Mouse (Mus musculus): ENCODE measurements around the gene Tgfb2. TPM values are rescaled to one million over a fixed set of nuclear protein-coding genes. Genes with fewer than 3 reads are reported as not detected.

Tgfb2 gene
- polyA plus RNA-seq, 1 experiment from 2014 or later: 0.99 TPM

DNA sequence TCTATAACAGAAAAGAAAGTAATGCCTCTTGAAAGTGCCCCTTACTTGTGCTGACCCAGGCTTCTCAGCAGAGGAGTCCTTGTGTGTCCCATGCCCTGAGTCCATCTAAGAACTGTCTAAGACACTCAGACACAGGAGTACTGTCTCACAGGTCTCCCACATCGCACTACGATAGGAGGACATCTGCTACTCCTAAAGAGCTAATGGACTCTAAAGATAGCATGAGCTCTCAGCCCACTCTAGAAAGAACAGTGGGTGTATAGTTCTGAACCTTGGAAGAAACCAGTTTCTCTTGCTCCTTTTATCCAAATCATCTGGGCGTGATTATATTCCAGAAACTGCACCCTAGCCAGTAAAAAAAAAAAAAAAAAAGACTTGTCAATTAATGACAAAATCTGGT lies 97.7 kb downstream of the Tgfb2 start:
- H3K4me1 ChIP-seq (ENCODE audit: insufficient read depth): no peaks in the 10 kb centered on the region
- no peak overlapping the region for H3K4me3 ChIP-seq (ENCODE audit: low read depth, low read length)
- H3K9ac ChIP-seq (replicated peaks): no peak overlapping the region
- H3K36me3 ChIP-seq (replicated peaks; ENCODE audit: insufficient read depth, low read length): no peaks in the 10 kb centered on the region
- 86% methylated on average over 3 of the region's 3 CpGs for WGBS (ENCODE audit: insufficient replicate concordance)
- H3K9me3 ChIP-seq (ENCODE audit: low read length): no peaks in the 10 kb centered on the region
- no peak overlapping the region for H3K27ac ChIP-seq (ENCODE audit: low read depth)
- ATAC-seq: no peak
- no peak overlapping the region for H3K4me2 ChIP-seq (ENCODE audit: low read depth, low read length)
- no peak for DNase-seq
- H3K27me3 ChIP-seq (ENCODE audit: insufficient read depth, low read length): no peaks in the 10 kb centered on the region
- TF ChIP-seq EP300 (IDR thresholded peaks at IDR 0.05; ENCODE audit: low read depth) (no peak), CTCF (IDR thresholded peaks at IDR 0.05; ENCODE audit: low read depth) (no peak)

GRCm38 (mm10) chr1:186605635-186606034 lies 100.2 kb downstream of the Tgfb2 start:
- Histone ChIP-seq H3K36me3 (replicated peaks; ENCODE audit: insufficient read depth, low read length) (no peaks in the 10 kb centered on the region), H3K27ac (ENCODE audit: low read depth) (no peak overlapping the region), H3K4me2 (ENCODE audit: low read depth, low read length) (no peak overlapping the region), H3K4me3 (ENCODE audit: low read depth, low read length) (no peak overlapping the region), H3K9ac (replicated peaks) (no peak overlapping the region), H3K27me3 (ENCODE audit: insufficient read depth, low read length) (no peaks in the 10 kb centered on the region), H3K9me3 (ENCODE audit: low read length) (no peaks in the 10 kb centered on the region), H3K4me1 (ENCODE audit: insufficient read depth) (no peaks in the 10 kb centered on the region)
- WGBS (ENCODE audit: insufficient replicate concordance): 60% methylated on average over 2 of the region's 2 CpGs
- no peak for TF ChIP-seq EP300 (IDR thresholded peaks at IDR 0.05; ENCODE audit: low read depth)
- TF ChIP-seq CTCF (IDR thresholded peaks at IDR 0.05; ENCODE audit: low read depth): no peak
- DNase-seq: no peak
- ATAC-seq: no peak

- WGBS (ENCODE audit: insufficient replicate concordance): 89% methylated on average over 5 of the region's 5 CpGs
- H3K27ac ChIP-seq (ENCODE audit: low read depth): no peak overlapping the region
- H3K4me1 ChIP-seq (ENCODE audit: insufficient read depth): no peaks in the 10 kb centered on the region
- no peaks in the 10 kb centered on the region for H3K9me3 ChIP-seq (ENCODE audit: low read length)
- TF ChIP-seq EP300 (IDR thresholded peaks at IDR 0.05; ENCODE audit: low read depth): no peak
- TF ChIP-seq CTCF (IDR thresholded peaks at IDR 0.05; ENCODE audit: low read depth): no peak
- H3K9ac ChIP-seq (replicated peaks): no peak overlapping the region
- no peak overlapping the region for H3K4me2 ChIP-seq (ENCODE audit: low read depth, low read length)
- H3K27me3 ChIP-seq (ENCODE audit: insufficient read depth, low read length): no peaks in the 10 kb centered on the region
- no peak for ATAC-seq
- no peak overlapping the region for H3K4me3 ChIP-seq (ENCODE audit: low read depth, low read length)
- DNase-seq: no peak
- no peaks in the 10 kb centered on the region for H3K36me3 ChIP-seq (replicated peaks; ENCODE audit: insufficient read depth, low read length)
Measured at GRCm38 (mm10) chr1:186604124-186604523, 101.7 kb downstream of the Tgfb2 start.

- no peaks in the 10 kb centered on the region for H3K27me3 ChIP-seq (ENCODE audit: insufficient read depth, low read length)
- 77% methylated on average over 2 of the region's 2 CpGs for WGBS (ENCODE audit: insufficient replicate concordance)
- no peaks in the 10 kb centered on the region for H3K4me1 ChIP-seq (ENCODE audit: insufficient read depth)
- H3K36me3 ChIP-seq (replicated peaks; ENCODE audit: insufficient read depth, low read length): no peaks in the 10 kb centered on the region
- H3K4me3 ChIP-seq (ENCODE audit: low read depth, low read length): no peak overlapping the region
- no peak for TF ChIP-seq EP300 (IDR thresholded peaks at IDR 0.05; ENCODE audit: low read depth)
- TF ChIP-seq CTCF (IDR thresholded peaks at IDR 0.05; ENCODE audit: low read depth): no peak
- H3K9me3 ChIP-seq (ENCODE audit: low read length): no peaks in the 10 kb centered on the region
- DNase-seq: no peak
- ATAC-seq: no peak
- H3K9ac ChIP-seq (replicated peaks): no peak overlapping the region
- H3K27ac ChIP-seq (ENCODE audit: low read depth): no peak overlapping the region
- no peak overlapping the region for H3K4me2 ChIP-seq (ENCODE audit: low read depth, low read length)
Measured at GRCm38 (mm10) chr1:186588226-186588625, 117.6 kb downstream of the Tgfb2 start.

GRCm38 (mm10) chr1:186587065-186587804 lies 118.6 kb downstream of the Tgfb2 start:
- Histone ChIP-seq H3K9me3 (ENCODE audit: low read length) (no peaks in the 10 kb centered on the region), H3K9ac (replicated peaks) (no peak overlapping the region), H3K4me2 (ENCODE audit: low read depth, low read length) (no peak overlapping the region), H3K4me1 (ENCODE audit: insufficient read depth) (no peaks in the 10 kb centered on the region), H3K27me3 (ENCODE audit: insufficient read depth, low read length) (no peaks in the 10 kb centered on the region), H3K4me3 (ENCODE audit: low read depth, low read length) (no peak overlapping the region), H3K27ac (ENCODE audit: low read depth) (no peak overlapping the region), H3K36me3 (replicated peaks; ENCODE audit: insufficient read depth, low read length) (no peaks in the 10 kb centered on the region)
- ATAC-seq: no peak
- TF ChIP-seq CTCF (IDR thresholded peaks at IDR 0.05; ENCODE audit: low read depth) (no peak), EP300 (IDR thresholded peaks at IDR 0.05; ENCODE audit: low read depth) (no peak)
- 66% methylated on average over 8 of the region's 8 CpGs for WGBS (ENCODE audit: insufficient replicate concordance)
- DNase-seq: no peak

DNA sequence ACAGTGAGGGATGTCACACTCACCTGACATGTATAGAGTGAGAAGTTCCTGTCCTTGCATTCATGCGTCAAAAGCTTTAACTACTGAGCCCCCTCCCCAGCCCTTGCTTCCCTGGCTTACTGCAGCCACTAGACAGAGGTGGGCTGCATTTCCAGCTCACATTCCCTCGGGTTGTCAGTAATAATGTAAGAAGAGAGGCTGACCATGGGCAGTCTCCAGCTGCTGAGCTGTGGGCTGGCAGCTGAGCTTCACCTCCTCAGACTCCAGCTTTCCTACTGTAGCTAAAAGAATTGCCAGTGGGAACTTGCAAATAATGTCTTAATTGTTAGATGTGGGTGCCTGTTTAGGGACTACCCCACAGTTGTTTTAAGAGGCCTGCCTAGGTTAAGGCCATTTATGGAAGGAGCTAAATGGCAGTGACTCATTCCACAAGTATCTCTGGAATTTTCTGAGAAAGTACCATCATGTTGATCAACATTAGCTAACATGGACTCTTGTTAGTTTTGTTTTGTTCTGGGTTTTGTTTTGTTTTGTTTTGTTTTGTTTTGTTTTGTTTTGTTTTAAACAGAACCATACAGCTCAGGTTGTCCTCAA lies 120.1 kb downstream of the Tgfb2 start:
- H3K4me1 ChIP-seq (ENCODE audit: insufficient read depth): no peaks in the 10 kb centered on the region
- H3K27me3 ChIP-seq (ENCODE audit: insufficient read depth, low read length): no peaks in the 10 kb centered on the region
- no peak for DNase-seq
- H3K4me3 ChIP-seq (ENCODE audit: low read depth, low read length): no peak overlapping the region
- H3K36me3 ChIP-seq (replicated peaks; ENCODE audit: insufficient read depth, low read length): no peaks in the 10 kb centered on the region
- no peak overlapping the region for H3K27ac ChIP-seq (ENCODE audit: low read depth)
- no peak for ATAC-seq
- no peak overlapping the region for H3K9ac ChIP-seq (replicated peaks)
- H3K9me3 ChIP-seq (ENCODE audit: low read length): no peaks in the 10 kb centered on the region
- TF ChIP-seq CTCF (IDR thresholded peaks at IDR 0.05; ENCODE audit: low read depth) (no peak), EP300 (IDR thresholded peaks at IDR 0.05; ENCODE audit: low read depth) (no peak)
- no peak overlapping the region for H3K4me2 ChIP-seq (ENCODE audit: low read depth, low read length)
- 72% methylated on average over 2 of the region's 2 CpGs for WGBS (ENCODE audit: insufficient replicate concordance)
